Mouse (Mus musculus) stomach, postnatal 0 days (tissue): ENCODE measurements around the gene Usp18.

ENCODE experiments used
- CTCF ChIP-seq: IDR thresholded peaks from 2 replicates; pipeline ENCODE4 v1.5.1; 2016; ENCODE audit warnings: antibody characterized with exemption, low read depth, mild to moderate bottlenecking, moderate library complexity
- EP300 ChIP-seq: optimal IDR thresholded peaks from 2 replicates; pipeline ENCODE3; 2016; ENCODE audit warnings: antibody characterized with exemption

DNA sequence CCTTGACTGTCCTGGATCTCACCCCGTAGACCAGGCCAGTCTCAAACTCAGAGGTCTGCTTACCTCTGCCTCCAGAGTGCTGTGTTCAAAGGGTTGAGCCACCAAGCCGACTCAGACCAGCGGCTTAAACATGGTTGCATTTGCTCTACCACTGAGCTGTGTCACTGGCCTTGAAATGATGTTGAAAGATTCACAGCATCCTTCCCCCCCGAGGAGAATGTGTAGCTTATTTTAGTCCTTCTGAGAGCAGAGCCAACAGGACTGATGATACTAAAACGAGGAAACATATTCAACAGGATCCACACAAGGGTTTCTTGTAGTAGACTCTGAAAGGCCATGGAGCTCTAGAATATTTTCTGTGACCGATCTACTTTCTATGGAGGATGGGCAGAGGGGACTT, 29.8 kb upstream of the Usp18 start:
- TF ChIP-seq CTCF (no peak), EP300 (no peak)
